Mouse (Mus musculus) lung, adult 2 months (tissue): Measurements from ENCODE around the gene C330007P06Rik. TPM values are rescaled to one million over a fixed set of nuclear protein-coding genes. Genes with fewer than 3 reads are reported as not detected.
"Not testable (repeated sequence)": the region's sequence is repeated elsewhere in the genome, so short reads cannot be mapped to it uniquely, and the experiment has no call there.

Experiments
- DNase-seq: peaks from one replicate; pipeline ENCODE4 v3.0.0; 2022
- H3K4me1 ChIP-seq: fragments of 200-500 bp; 2 replicates; pipeline ENCODE4 v1.6.1; 2011; ENCODE audit warnings: low read length; ENCODE audit not compliant: control insufficient read depth, insufficient read depth
- H3K4me3 ChIP-seq: fragments of 200-500 bp; replicated peaks from 2 replicates; pipeline ENCODE3; 2011; ENCODE audit warnings: low read depth, mild to moderate bottlenecking, control low read depth, low read length; ENCODE audit errors: extremely low read depth
- CTCF ChIP-seq: fragments of 200-500 bp; IDR thresholded peaks from 2 replicates; pipeline ENCODE4 v1.5.1; 2011; ENCODE audit warnings: mild to moderate bottlenecking, low read length, control low read depth; ENCODE audit not compliant: insufficient read depth
- POLR2A ChIP-seq: fragments of 200-500 bp; IDR thresholded peaks from 2 replicates; pipeline ENCODE4 v1.6.1; 2011; ENCODE audit warnings: low read depth, mild to moderate bottlenecking, control low read depth, low read length, borderline replicate concordance; ENCODE audit errors: extremely low read depth
- whole genome bisulfite sequencing: fragments of 180-500 bp; shearing (Covaris S2); methylation state at CpG from one replicate; pipeline ENCODE4 v1.1.7; 2018; 5-methylcytosine and 5-hydroxymethylcytosine counted together
- polyA plus RNA-seq: library from polyadenylated mRNA; depleted of rRNA; stranded (reverse); fragments of >200 nt; gene quantifications from 2 replicates; pipeline ENCODE4 v1.2.3, GENCODE M21; 2012

The C330007P06Rik gene
- polyA plus RNA-seq, 1 experiment = 22.7 TPM

GRCm38 (mm10) chrX:36807360-36808317 lies 66.3 kb downstream of the C330007P06Rik start:
- 29% methylated on average over 45 of the region's 45 CpGs for WGBS

GRCm38 (mm10) chrX:36805466-36806235 lies 68.3 kb downstream of the C330007P06Rik start:
- no peak for DNase-seq
- TF ChIP-seq CTCF = no peak
- no peak for TF ChIP-seq POLR2A
- H3K4me3 ChIP-seq = no peak overlapping the region
- WGBS = 60% methylated on average over 5 of the region's 5 CpGs
- H3K4me1 ChIP-seq = peaks cover 2% of the 10 kb centered on the region; the same call in 1 of the 2 replicates

More at GRCm38 (mm10) chrX:36807360-36808317, 66.3 kb downstream of the C330007P06Rik start:
- DNase-seq = peak; percentile 78
- Histone ChIP-seq H3K4me3 (peak overlapping the region; percentile 57), H3K4me1 (peaks cover 2% of the 10 kb centered on the region; the same call in 1 of the 2 replicates)
- peak; percentile 35; the same call in 1 of the 2 replicates for TF ChIP-seq CTCF
- peak; percentile 61; the same call in 1 of the 2 replicates for TF ChIP-seq POLR2A

- peaks cover 2% of the 10 kb centered on the region; the same call in 1 of the 2 replicates for H3K4me1 ChIP-seq
- no peak for DNase-seq
- TF ChIP-seq CTCF (no peak), POLR2A (no peak)
- WGBS = 52% methylated on average over 5 of the region's 5 CpGs
- no peak overlapping the region for H3K4me3 ChIP-seq
These were observed 69.7 kb downstream of the C330007P06Rik start for GRCm38 (mm10) chrX:36804196-36804595.

GRCm38 (mm10) chrX:36803189-36803588 lies 70.7 kb downstream of the C330007P06Rik start:
- Histone ChIP-seq H3K4me1 (peaks cover 2% of the 10 kb centered on the region; the same call in 1 of the 2 replicates), H3K4me3 (no peak overlapping the region)
- TF ChIP-seq POLR2A (no peak), CTCF (no peak)
- no peak for DNase-seq
- 62% methylated on average over 5 of the region's 5 CpGs for WGBS

GRCm38 (mm10) chrX:36799131-36799879 lies 74.6 kb downstream of the C330007P06Rik start:
- Histone ChIP-seq H3K4me1 (peaks cover 4% of the 10 kb centered on the region; the same call in 1 of the 2 replicates), H3K4me3 (no peak overlapping the region)
- WGBS = 50% methylated on average over 6 of the region's 6 CpGs
- no peak for DNase-seq
- TF ChIP-seq POLR2A (no peak), CTCF (no peak)

GRCm38 (mm10) chrX:36796734-36797133 lies 77.2 kb downstream of the C330007P06Rik start:
- DNase-seq, H3K4me1 ChIP-seq: not testable (repeated sequence)
- 64% methylated on average over 8 of the region's 8 CpGs for WGBS
- H3K4me3 ChIP-seq = peak overlapping the region; percentile 90

GRCm38 (mm10) chrX:36796163-36796581 lies 77.7 kb downstream of the C330007P06Rik start:
- peaks cover 4% of the 10 kb centered on the region; the same call in 1 of the 2 replicates for H3K4me1 ChIP-seq
- WGBS = 35% methylated on average over 41 of the region's 41 CpGs
- 0 out of 2 replicates have a peak, but pooled peaks have one; percentile 21 for TF ChIP-seq CTCF
- peak; percentile 38; the same call in 1 of the 2 replicates for TF ChIP-seq POLR2A
- DNase-seq = peak; percentile 75
- peak overlapping the region; percentile 90 for H3K4me3 ChIP-seq

- TF ChIP-seq POLR2A (peak; percentile 85), CTCF (no peak)
- Histone ChIP-seq H3K4me3 (peak within 1 kb of the TSS; percentile 90), H3K4me1 (peaks cover 4% of the 10 kb centered on the region; the same call in 1 of the 2 replicates)
- 33% methylated on average over 41 of the region's 41 CpGs for WGBS
- DNase-seq = peak; percentile 68
These were observed 78.3 kb downstream of the C330007P06Rik start, which contains the start of gene Slc25a5 for GRCm38 (mm10) chrX:36795424-36796162. Gene Slc25a5, plus strand, starts transcription at chrX:36795651.
